8 mouse cellular contexts compared by ENCODE assay signal in the genomic region with DNA sequence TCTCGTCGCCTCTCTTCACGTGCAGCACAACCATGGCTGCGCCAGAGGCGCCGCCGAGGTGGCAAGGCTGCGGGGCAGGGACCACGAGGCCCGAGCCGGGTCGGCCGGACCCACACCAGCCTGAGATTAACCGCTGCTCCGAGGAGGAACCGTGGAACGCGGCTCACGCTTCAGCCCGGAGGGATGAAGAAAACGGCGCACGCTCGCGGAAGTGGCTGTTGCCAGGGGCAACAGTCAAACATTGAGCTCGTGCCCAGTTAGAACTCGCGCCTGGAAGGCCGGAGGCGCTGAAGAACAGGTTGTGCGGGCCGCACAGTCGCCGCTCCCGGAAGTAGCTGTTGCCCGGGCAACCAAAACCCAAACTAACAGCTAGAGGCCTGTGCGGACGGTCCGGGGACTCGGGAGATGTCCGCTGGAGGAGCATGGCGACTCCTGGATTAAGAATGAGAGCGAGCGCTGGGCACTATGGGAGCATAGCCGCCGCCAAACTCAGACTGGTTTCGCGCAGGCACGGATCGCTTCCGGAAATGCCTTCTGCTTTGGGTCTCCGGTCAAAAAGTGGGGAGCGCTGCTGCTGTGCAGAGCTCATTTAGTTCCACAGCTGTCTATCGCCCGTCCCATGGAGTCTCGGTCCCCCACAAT. TPM values are rescaled to one million over a fixed set of nuclear protein-coding genes. Genes with fewer than 3 reads are reported as not detected.
DNase-seq lines count a peak whose midpoint lies in the region; ATAC-seq and TF ChIP-seq lines count a peak whose summit lies in the region.

A gene (minus strand): TSS at position 428 of the 642 bp plus-strand sequence.

- no peak for TF ChIP-seq CTCF in Patski (IDR thresholded peaks at IDR 0.05)

- H3K4me1 ChIP-seq in hindbrain, embryonic 13.5 days (replicated peaks), result peaks cover 17% of the 10 kb centered on the region

- H3K36me3 ChIP-seq in hindbrain, embryonic 13.5 days, result peaks cover 24% of the 10 kb centered on the region

- H3K9me3 ChIP-seq in hindbrain, embryonic 13.5 days, result no peaks in the 10 kb centered on the region

- in situ Hi-C loops in Patski (cut with MboI; ENCODE audit: low pct_unique_long_range_greater_than_20kb), result no loop called here

- peak; percentile 97 for ATAC-seq in Patski
- peak; percentile 98 for ATAC-seq in hindbrain, embryonic 13.5 days (ENCODE audit: low FRiP score)

- CTCF ChIA-PET in Patski (lab: Charles Lee), result interaction anchor here (0.9 to 1.6 kb wide), 4 partner anchors 10 to 129 kb away, joined by 3 to 9 read pairs (median 3); a partner anchor contains a TSS

- DNase-seq in Patski (ENCODE audit: low read depth, low spot score), result peak; percentile 84
- peak; percentile 95 to 96 for DNase-seq in cerebellum, postnatal 14 days
- peak; percentile 87 to 91 for DNase-seq in frontal cortex, postnatal 14 days (ENCODE audit: low spot score in 2 of 2)
- peak; percentile 85 to 88 for DNase-seq in layer of hippocampus, postnatal 25 days (ENCODE audit: extremely low spot score in 1 of 2, low spot score in 1 of 2)
- DNase-seq in lung, postnatal 25 days (ENCODE audit: low spot score), result peak; percentile 95
- DNase-seq in retina, embryonic 14.5 days (ENCODE audit: low spot score), result peak; percentile 96
- DNase-seq in thymus, postnatal 4 days, result peak; percentile 90

- no peaks in the 10 kb centered on the region for H3K27me3 ChIP-seq in Patski
- H3K27me3 ChIP-seq in hindbrain, embryonic 13.5 days, result no peaks in the 10 kb centered on the region

- peak within 1 kb of the TSS; percentile 92 for H3K27ac ChIP-seq in hindbrain, embryonic 13.5 days

- H3K4me3 ChIP-seq in hindbrain, embryonic 13.5 days, result peak within 1 kb of the TSS; percentile 88

- POLR2A ChIA-PET in Patski (lab: Charles Lee), result interaction anchor here (0.7 to 1.5 kb wide), 4 partner anchors 11 to 139 kb away, joined by 3 to 10 read pairs (median 3); no protein-coding TSS in a partner anchor

- WGBS in hindbrain, embryonic 13.5 days, result under 1% methylated on average over 56 of the region's 56 CpGs

- H3K9ac ChIP-seq in hindbrain, embryonic 13.5 days, result peak within 1 kb of the TSS; percentile 90

- peak within 1 kb of the TSS; percentile 83 for H3K4me2 ChIP-seq in hindbrain, embryonic 13.5 days

RNA-seq across cellular contexts. Expression of the gene that starts here (rescaled TPM):
- polyA plus RNA-seq in Patski (2021), result 53.2 TPM
- polyA plus RNA-seq in hindbrain, embryonic 13.5 days (2015; fragmentation: Nextera tagmentation; extraction: Ambion mirVana), result 47.4 and 57.4 TPM in 2 replicates
- 10 to 100 TPM; 43.6 to 44.2 TPM for total RNA-seq in layer of hippocampus, postnatal 25 days (2021)

Comparison
In these comparisons a context has a peak if more than half of its experiments do, and no peak if none do; other contexts are left out.
1. Peak in every context shown above with its lines: DNase-seq, ATAC-seq, H3K4me3 ChIP-seq and H3K27ac ChIP-seq.